Mouse (Mus musculus) gastrocnemius, postnatal 14 days (tissue): ENCODE results near the gene Gsdme. TPM values are rescaled to one million over a fixed set of nuclear protein-coding genes. Genes with fewer than 3 reads are reported as not detected.

Source experiments
- DNase-seq: peaks from one replicate; pipeline ENCODE4 v3.0.0; 2021; ENCODE audit warnings: mixed read lengths
- intact Hi-C: fragments of 180-260 bp; cut with DNase I; formaldehyde crosslinking; loops from one replicate; pipeline ENCODE4 v1.15.1; 2025; ENCODE audit warnings: low total_unique reads
- total RNA-seq, 2 experiments: library from RNA; stranded (reverse); gene quantifications; 2 replicates each; pipeline ENCODE4 v1.2.3; 2021

Gsdme gene
- total RNA-seq, 2 experiments from 2014 or later = 0.66 to 1.7 TPM

- intact Hi-C loops = no loop called here
- DNase-seq = no peak
These were observed 58.6 kb downstream of the Gsdme start for GRCm38 (mm10) chr6:50205093-50205492.

- intact Hi-C loops = no loop called here
These were observed 59.3 kb downstream of the Gsdme start for GRCm38 (mm10) chr6:50204356-50204755.

GRCm38 (mm10) chr6:50193851-50194250 lies 69.8 kb downstream of the Gsdme start:
- DNase-seq = no peak
- intact Hi-C loops = loop anchor here (2.0 kb wide), 1 partner anchor 43 kb away; no protein-coding TSS in a partner anchor

More at GRCm38 (mm10) chr6:50204356-50204755, 59.3 kb downstream of the Gsdme start:
- DNase-seq = no peak

GRCm38 (mm10) chr6:50192822-50193221 lies 70.8 kb downstream of the Gsdme start:
- DNase-seq = no peak
- intact Hi-C loops = loop anchor here (2.0 kb wide), 1 partner anchor 42 kb away; no protein-coding TSS in a partner anchor

GRCm38 (mm10) chr6:50192169-50192568 lies 71.5 kb downstream of the Gsdme start:
- intact Hi-C loops = loop anchor here (2.0 kb wide), 1 partner anchor 41 kb away; no protein-coding TSS in a partner anchor

GRCm38 (mm10) chr6:50191605-50192004 lies 72.1 kb downstream of the Gsdme start:
- no peak for DNase-seq

More at GRCm38 (mm10) chr6:50192169-50192568, 71.5 kb downstream of the Gsdme start:
- DNase-seq = no peak

GRCm38 (mm10) chr6:50189376-50189775 lies 74.3 kb downstream of the Gsdme start:
- intact Hi-C loops = loop anchor here (5.0 kb wide), 1 partner anchor 77 kb away; the partner anchor contains the start of gene Mpp6
- no peak for DNase-seq

More at GRCm38 (mm10) chr6:50191605-50192004, 72.1 kb downstream of the Gsdme start:
- intact Hi-C loops = loop anchor here (2.0 kb wide), 1 partner anchor 41 kb away; no protein-coding TSS in a partner anchor

GRCm38 (mm10) chr6:50187955-50188354 lies 75.7 kb downstream of the Gsdme start:
- intact Hi-C loops = loop anchor here (5.0 kb wide), 1 partner anchor 76 kb away; the partner anchor contains the start of gene Mpp6
- no peak for DNase-seq

- intact Hi-C loops = no loop called here
These were observed 83.5 kb downstream of the Gsdme start for GRCm38 (mm10) chr6:50180189-50180588.

GRCm38 (mm10) chr6:50175736-50176135 lies 87.9 kb downstream of the Gsdme start:
- DNase-seq = no peak
- intact Hi-C loops = no loop called here

More at GRCm38 (mm10) chr6:50180189-50180588, 83.5 kb downstream of the Gsdme start:
- no peak for DNase-seq

- DNase-seq = peak; percentile 20
- intact Hi-C loops = no loop called here
These were observed 93.9 kb downstream of the Gsdme start for GRCm38 (mm10) chr6:50169771-50170170.

- DNase-seq = no peak
- intact Hi-C loops = no loop called here
These were observed 94.8 kb downstream of the Gsdme start for GRCm38 (mm10) chr6:50168821-50169220.

GRCm38 (mm10) chr6:50163013-50163412 lies 100.6 kb downstream of the Gsdme start:
- intact Hi-C loops = no loop called here
- no peak for DNase-seq

- intact Hi-C loops = no loop called here
- no peak for DNase-seq
These were observed 103.8 kb downstream of the Gsdme start for GRCm38 (mm10) chr6:50159842-50160241.

GRCm38 (mm10) chr6:50149378-50149777 lies 114.3 kb downstream of the Gsdme start:
- intact Hi-C loops = no loop called here
- DNase-seq = no peak

GRCm38 (mm10) chr6:50146158-50146557 lies 117.5 kb downstream of the Gsdme start:
- intact Hi-C loops = no loop called here
- DNase-seq = no peak

GRCm38 (mm10) chr6:50139526-50139925 lies 124.1 kb downstream of the Gsdme start:
- no peak for DNase-seq
- intact Hi-C loops = no loop called here

Other genes starting within 250 kb of the Gsdme start
- 100 to 1,000 TPM; 120 to 133 TPM for gene Mpp6, start 153.6 kb downstream of the Gsdme start, total RNA-seq
- gene Osbpl3, start 192.3 kb upstream of the Gsdme start, total RNA-seq = 1 to 10 TPM; 5.0 to 5.8 TPM